Mouse (Mus musculus) stomach, postnatal 0 days (tissue): ENCODE measurements around the gene Mrps14.

Experiments used
- CTCF ChIP-seq: IDR thresholded peaks from 2 replicates; pipeline ENCODE4 v1.5.1; 2016; ENCODE audit warnings: antibody characterized with exemption, low read depth, mild to moderate bottlenecking, moderate library complexity
- EP300 ChIP-seq: optimal IDR thresholded peaks from 2 replicates; pipeline ENCODE3; 2016; ENCODE audit warnings: antibody characterized with exemption

DNA sequence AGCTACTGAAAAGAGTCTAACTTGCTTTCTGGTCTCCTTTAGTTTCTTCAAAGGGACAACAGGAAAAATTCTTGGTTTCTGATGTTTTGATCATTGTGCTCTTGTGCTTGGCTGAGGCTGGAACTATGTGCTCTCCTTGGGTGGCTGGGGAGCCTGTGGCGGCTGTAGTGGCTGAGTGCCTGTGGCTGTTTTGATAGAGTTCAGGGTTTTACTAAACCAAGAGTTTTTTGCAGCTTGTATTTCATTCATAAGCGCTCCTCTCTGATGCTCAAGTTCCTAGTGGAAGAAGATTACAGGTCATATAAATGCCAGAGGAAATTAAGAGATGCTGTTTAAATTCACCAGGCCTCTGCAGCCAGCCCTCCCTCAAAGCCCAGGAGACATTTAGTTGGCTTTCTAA is 29.1 kb downstream of the Mrps14 start:
- no peak for TF ChIP-seq CTCF
- no peak for TF ChIP-seq EP300
